ENCODE assay signal across 8 mouse cellular contexts in the genomic region with DNA sequence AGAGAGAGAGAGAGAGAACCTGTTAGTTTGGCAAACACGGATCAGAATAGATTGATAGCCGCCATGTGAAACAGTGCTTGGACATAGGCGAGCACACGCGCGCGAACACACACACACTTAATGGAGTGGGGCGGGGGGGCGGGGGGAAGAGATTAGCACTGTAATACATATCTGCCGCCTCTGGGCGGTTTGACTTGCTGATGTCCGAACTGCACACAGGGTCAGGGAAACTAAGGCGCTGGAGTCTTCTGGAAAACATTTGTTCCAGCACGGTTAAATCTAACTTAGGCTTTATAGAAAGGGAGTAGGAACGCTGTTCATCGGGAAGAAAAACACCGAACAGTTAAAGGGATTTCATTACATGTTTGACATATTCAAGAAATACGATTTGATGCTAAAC. TPM values are rescaled to one million over a fixed set of nuclear protein-coding genes. Genes with fewer than 3 reads are reported as not detected.
DNase-seq lines count a peak whose midpoint lies in the region; TF ChIP-seq lines count a peak whose summit lies in the region.

No protein-coding gene starts in this region.

- no peak for DNase-seq in left cerebral cortex, adult 2 months (ENCODE audit: extremely low spot score in 1 of 2, low spot score in 2 of 2)
- no peak for DNase-seq in left cerebral cortex, postnatal 10 days (ENCODE audit: extremely low spot score in 1 of 2, low spot score in 2 of 2)
- peak; percentile 61 for DNase-seq in embryonic facial prominence, embryonic 10.5 days (ENCODE audit: low spot score)
- peak; percentile 62 for DNase-seq in induced T-regulatory cell, adult 2 months (ENCODE audit: low read depth)
- peak; percentile 60 for DNase-seq in mesoderm, embryonic 11.5 days (ENCODE audit: low read depth, low spot score)
- no peak for DNase-seq in left cerebral cortex, adult 9 months (ENCODE audit: low spot score in 2 of 2)
- no peak for DNase-seq in urinary bladder, postnatal 10 days (ENCODE audit: low spot score)
- no peak for DNase-seq in layer of hippocampus, adult 9-11 months

- H3K9me3 ChIP-seq in embryonic facial prominence, embryonic 10.5 days = no peaks in the 10 kb centered on the region

- no peak overlapping the region for H3K27ac ChIP-seq in left cerebral cortex, adult 2 months
- H3K27ac ChIP-seq in embryonic facial prominence, embryonic 10.5 days (replicated peaks) = peak overlapping the region; percentile 96

- peak overlapping the region; percentile 27; the same call in 1 of the 2 replicates for H3K4me3 ChIP-seq in left cerebral cortex, adult 2 months
- peak overlapping the region; percentile 94 for H3K4me3 ChIP-seq in embryonic facial prominence, embryonic 10.5 days

- TF ChIP-seq CTCF in left cerebral cortex, adult 2 months (IDR thresholded peaks at IDR 0.05) = peak; percentile 30

- peaks cover 56% of the 10 kb centered on the region for H3K4me1 ChIP-seq in embryonic facial prominence, embryonic 10.5 days

- peaks cover 33% of the 10 kb centered on the region for H3K27me3 ChIP-seq in embryonic facial prominence, embryonic 10.5 days (replicated peaks; ENCODE audit: low read depth, poor library complexity, severe bottlenecking)

- intact Hi-C loops in left cerebral cortex, adult 2 months (cut with DNase I) = no loop called here
- intact Hi-C loops in left cerebral cortex, postnatal 10 days (cut with DNase I) = no loop called here

- 4% methylated on average over 18 of the region's 18 CpGs for WGBS in embryonic facial prominence, embryonic 10.5 days

- H3K36me3 ChIP-seq in embryonic facial prominence, embryonic 10.5 days (replicated peaks) = no peaks in the 10 kb centered on the region

RNA-seq across cellular contexts. Expression of gene Lrig1, which starts 1.1 kb away (rescaled TPM):
- 10 to 100 TPM; 26.0 to 27.3 TPM for total RNA-seq in left cerebral cortex, adult 2 months (2021)
- 10 to 100 TPM; 32.0 to 32.9 TPM for total RNA-seq in left cerebral cortex, postnatal 10 days (2021)
- polyA plus RNA-seq in embryonic facial prominence, embryonic 10.5 days (2016; fragmentation: Nextera tagmentation; extraction: Ambion mirVana) = 11.7 and 11.8 TPM in 2 replicates

Comparison
In these comparisons a context has a peak if more than half of its experiments do, and no peak if none do; other contexts are left out.
1. DNase-seq: peak in embryonic facial prominence, embryonic 10.5 days (single experiment), induced T-regulatory cell, adult 2 months (single experiment) and mesoderm, embryonic 11.5 days (single experiment); none in left cerebral cortex, adult 2 months (0 of 2), left cerebral cortex, postnatal 10 days (0 of 2), left cerebral cortex, adult 9 months (0 of 2), urinary bladder, postnatal 10 days (single experiment) and layer of hippocampus, adult 9-11 months (single experiment).